Mouse (Mus musculus) testis, adult 2 months (tissue): ENCODE measurements around the gene Cxcl9. TPM values are rescaled to one million over a fixed set of nuclear protein-coding genes. Genes with fewer than 3 reads are reported as not detected.
A peak's percentile ranks its signal among the peaks of the same experiment; 100 is the strongest.
"Not testable (repeated sequence)": the region's sequence is repeated elsewhere in the genome, so short reads cannot be mapped to it uniquely, and the experiment has no call there.

Experiments
- H3K27ac ChIP-seq: fragments of 200-500 bp; 2 replicates; pipeline ENCODE4 v1.5.1; 2012; ENCODE audit warnings: low read depth, low read length; ENCODE audit not compliant: control insufficient read depth, insufficient read depth
- H3K27me3 ChIP-seq: fragments of 200-500 bp; 2 replicates; pipeline ENCODE4 v1.6.1; 2012; ENCODE audit warnings: mild to moderate bottlenecking, low read length, moderate library complexity; ENCODE audit not compliant: control insufficient read depth, insufficient read depth
- H3K36me3 ChIP-seq: fragments of 200-500 bp; 2 replicates; pipeline ENCODE4 v1.6.1; 2012; ENCODE audit warnings: mild to moderate bottlenecking, low read length; ENCODE audit not compliant: control insufficient read depth, insufficient read depth
- H3K4me1 ChIP-seq: fragments of 200-500 bp; 2 replicates; pipeline ENCODE4 v1.6.1; 2012; ENCODE audit warnings: low read length; ENCODE audit not compliant: control insufficient read depth, insufficient read depth
- H3K4me3 ChIP-seq: fragments of 200-500 bp; 2 replicates; pipeline ENCODE4 v1.5.1; 2012; ENCODE audit warnings: low read depth, mild to moderate bottlenecking, low read length, moderate library complexity, mixed read lengths; ENCODE audit not compliant: control insufficient read depth
- CTCF ChIP-seq: fragments of 200-500 bp; IDR thresholded peaks from 2 replicates; pipeline ENCODE4 v1.5.1; 2012; ENCODE audit warnings: low read depth, mild to moderate bottlenecking, inconsistent platforms, low read length, moderate library complexity; ENCODE audit not compliant: control insufficient read depth, insufficient read depth, insufficient replicate concordance
- POLR2A ChIP-seq: fragments of 200-500 bp; IDR thresholded peaks from 2 replicates; pipeline ENCODE4 v1.6.1; 2012; ENCODE audit warnings: low read depth, mild to moderate bottlenecking, inconsistent platforms, low read length, moderate library complexity; ENCODE audit not compliant: control insufficient read depth
- polyA plus RNA-seq: library from polyadenylated mRNA; depleted of rRNA; stranded (reverse); fragments of >200 nt; gene quantifications from 2 replicates; pipeline ENCODE4 v1.2.3, GENCODE M21; 2012

Cxcl9 gene
- polyA plus RNA-seq, 1 experiment, result 0.25 TPM

- Histone ChIP-seq H3K27ac (no peak overlapping the region), H3K4me3 (no peak overlapping the region), H3K36me3 (no peaks in the 10 kb centered on the region; the same call in 1 of the 2 replicates), H3K4me1 (no peaks in the 10 kb centered on the region; the same call in 1 of the 2 replicates), H3K27me3 (no peaks in the 10 kb centered on the region)
- TF ChIP-seq CTCF (no peak), POLR2A (no peak)
Observed at GRCm38 (mm10) chr5:92358767-92359455, 31.0 kb upstream of the Cxcl9 start.

DNA sequence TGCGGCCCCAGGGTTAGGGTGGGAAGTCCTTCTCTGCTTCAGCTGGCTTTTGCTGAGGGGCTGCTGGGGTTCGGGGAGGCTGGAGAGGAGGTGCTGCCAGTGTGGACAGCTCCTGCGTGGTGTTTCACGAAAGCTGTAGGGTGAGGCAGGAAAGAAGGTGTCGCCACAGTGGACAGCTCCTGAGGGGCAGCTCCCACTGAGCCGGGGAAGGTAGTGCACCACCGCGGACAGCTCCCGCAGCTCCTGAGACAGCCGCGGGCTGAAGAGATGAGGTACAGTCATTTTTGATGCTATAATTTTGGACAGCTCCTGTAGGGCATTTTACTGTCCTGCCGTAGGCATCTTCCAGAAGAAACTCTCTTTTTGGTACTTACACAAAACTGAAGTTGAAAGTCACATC, 30.2 kb upstream of the Cxcl9 start:
- TF ChIP-seq POLR2A (no peak), CTCF (no peak)
- Histone ChIP-seq H3K4me3 (no peak overlapping the region; the same call in 1 of the 2 replicates), H3K4me1 (no peaks in the 10 kb centered on the region; the same call in 1 of the 2 replicates), H3K27me3 (no peaks in the 10 kb centered on the region), H3K27ac (no peak overlapping the region), H3K36me3 (no peaks in the 10 kb centered on the region; the same call in 1 of the 2 replicates)

- TF ChIP-seq CTCF (no peak), POLR2A (no peak)
- Histone ChIP-seq H3K27me3 (no peaks in the 10 kb centered on the region), H3K4me3 (peak overlapping the region; percentile 46), H3K4me1 (peaks cover 2% of the 10 kb centered on the region; the same call in 1 of the 2 replicates), H3K27ac (peak overlapping the region; percentile 66), H3K36me3 (no peaks in the 10 kb centered on the region)
Observed at GRCm38 (mm10) chr5:92353517-92353916, 25.6 kb upstream of the Cxcl9 start.

DNA sequence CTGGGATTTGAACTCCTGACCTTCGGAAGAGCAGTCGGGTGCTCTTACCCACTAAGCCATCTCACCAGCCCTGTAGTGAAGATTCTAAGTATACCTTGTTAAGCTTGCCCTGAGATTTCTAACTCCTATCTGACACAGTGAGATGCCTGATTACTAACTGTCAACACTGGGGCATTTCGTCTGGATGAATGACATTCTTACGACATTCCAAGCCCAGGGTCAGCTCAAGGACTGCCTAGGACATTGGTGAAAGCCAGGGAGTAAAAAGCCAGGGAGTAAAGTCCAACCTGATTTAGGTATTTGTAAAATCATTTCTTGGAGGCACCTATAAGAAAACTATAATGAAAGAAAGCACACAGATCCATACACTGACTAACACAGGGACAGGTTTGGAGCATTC, 24.8 kb upstream of the Cxcl9 start:
- not testable (repeated sequence) for H3K4me1 ChIP-seq, H3K27me3 ChIP-seq, H3K4me3 ChIP-seq, H3K27ac ChIP-seq, H3K36me3 ChIP-seq

- Histone ChIP-seq H3K36me3 (no peaks in the 10 kb centered on the region; the same call in 1 of the 2 replicates), H3K27me3 (no peaks in the 10 kb centered on the region), H3K4me1 (peaks cover 2% of the 10 kb centered on the region; the same call in 1 of the 2 replicates), H3K27ac (no peak overlapping the region), H3K4me3 (no peak overlapping the region)
- no peak for TF ChIP-seq POLR2A
- no peak for TF ChIP-seq CTCF
Observed at GRCm38 (mm10) chr5:92349731-92350130, 21.9 kb upstream of the Cxcl9 start.

GRCm38 (mm10) chr5:92348794-92349413, 21.0 kb upstream of the Cxcl9 start, which contains the start of gene Cxcl10:
Cxcl10 (minus strand) TSS chr5:92348889.
- peaks cover 2% of the 10 kb centered on the region; the same call in 1 of the 2 replicates for H3K4me1 ChIP-seq
- TF ChIP-seq POLR2A (no peak), CTCF (no peak)
- H3K27me3 ChIP-seq, result no peaks in the 10 kb centered on the region
- H3K36me3 ChIP-seq, result no peaks in the 10 kb centered on the region; the same call in 1 of the 2 replicates
- H3K27ac ChIP-seq, result no peak within 1 kb of the TSS
- H3K4me3 ChIP-seq, result no peak within 1 kb of the TSS

DNA sequence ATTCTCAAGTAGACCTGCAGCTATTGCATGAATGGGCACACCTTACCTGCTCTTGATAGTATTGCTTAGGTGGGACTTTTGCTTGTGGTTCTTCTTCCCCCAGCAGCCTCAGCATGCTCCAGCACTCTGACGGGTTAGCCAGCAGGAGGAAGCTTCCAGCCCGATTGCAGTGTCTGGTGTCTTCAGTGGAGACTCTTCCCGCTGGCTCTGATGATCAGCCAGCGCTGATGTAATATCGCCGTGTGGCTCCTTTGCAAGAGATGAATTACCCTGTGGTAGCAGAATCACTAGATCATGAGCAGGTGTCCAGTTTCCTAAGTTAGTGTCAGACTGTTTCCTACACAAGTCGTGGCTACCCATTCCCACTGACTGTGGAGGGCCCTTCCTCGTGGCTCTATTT, 17.1 kb upstream of the Cxcl9 start:
- no peaks in the 10 kb centered on the region for H3K27me3 ChIP-seq
- H3K4me1 ChIP-seq, result peaks cover 2% of the 10 kb centered on the region; the same call in 1 of the 2 replicates
- TF ChIP-seq CTCF (no peak), POLR2A (no peak)
- H3K4me3 ChIP-seq, result no peak overlapping the region
- no peaks in the 10 kb centered on the region; the same call in 1 of the 2 replicates for H3K36me3 ChIP-seq
- no peak overlapping the region for H3K27ac ChIP-seq
